Mouse (Mus musculus) hindbrain, embryonic 13.5 days (tissue): ENCODE data around the gene Zfp821. TPM values are rescaled to one million over a fixed set of nuclear protein-coding genes. Genes with fewer than 3 reads are reported as not detected.
"Not testable (repeated sequence)": the region's sequence is repeated elsewhere in the genome, so short reads cannot be mapped to it uniquely, and the experiment has no call there.

Source experiments
- ATAC-seq: fragments of 200-750 bp; cut with Nextera tagmentation; 2 replicates; pipeline ENCODE4 v1.8.0; 2017; ENCODE audit warnings: moderate TSS enrichment; ENCODE audit not compliant: low FRiP score
- H3K27ac ChIP-seq: fragments of 300-500 bp; sonication (generic); 2 replicates; pipeline ENCODE4 v1.5.1; 2015; ENCODE audit warnings: inconsistent platforms, mild to moderate bottlenecking, moderate library complexity
- H3K27me3 ChIP-seq: fragments of 300-500 bp; sonication (generic); 2 replicates; pipeline ENCODE4 v1.6.1; 2015; ENCODE audit warnings: mild to moderate bottlenecking, inconsistent platforms
- H3K36me3 ChIP-seq: fragments of 300-500 bp; sonication (generic); 2 replicates; pipeline ENCODE4 v1.6.1; 2015; ENCODE audit warnings: mild to moderate bottlenecking, inconsistent platforms
- H3K4me1 ChIP-seq: fragments of 300-500 bp; sonication (generic); replicated peaks from 2 replicates; pipeline ENCODE4 v1.6.1; 2015; ENCODE audit warnings: inconsistent platforms
- H3K4me2 ChIP-seq: fragments of 300-500 bp; sonication (generic); 2 replicates; pipeline ENCODE4 v1.6.1; 2015; ENCODE audit warnings: inconsistent platforms, mild to moderate bottlenecking, moderate library complexity
- H3K4me3 ChIP-seq: fragments of 300-500 bp; sonication (generic); 2 replicates; pipeline ENCODE4 v1.5.1; 2015; ENCODE audit warnings: mild to moderate bottlenecking, inconsistent platforms
- H3K9ac ChIP-seq: fragments of 300-500 bp; sonication (generic); 2 replicates; pipeline ENCODE4 v1.6.1; 2015; ENCODE audit warnings: mild to moderate bottlenecking, inconsistent platforms
- H3K9me3 ChIP-seq: fragments of 300-500 bp; sonication (generic); 2 replicates; pipeline ENCODE4 v1.6.1; 2016; ENCODE audit warnings: inconsistent platforms
- WGBS: fragments of 180-500 bp; shearing (Covaris S2); methylation state at CpG from one replicate; pipeline ENCODE4 v1.1.7; 2015; 5-methylcytosine and 5-hydroxymethylcytosine counted together
- polyA plus RNA-seq: library from polyadenylated mRNA; unstranded; fragments of >200 nt; fragmentation: Nextera tagmentation; extraction: Ambion mirVana; gene quantifications from 2 replicates; pipeline ENCODE4 v1.2.1, GENCODE M21; 2015

The Zfp821 gene
- polyA plus RNA-seq, 1 experiment from 2014 or later, result 77.0 TPM

GRCm38 (mm10) chr8:109734018-109734417 lies 28.7 kb downstream of the Zfp821 start:
- Histone ChIP-seq H3K4me2 (no peak overlapping the region), H3K27me3 (no peaks in the 10 kb centered on the region), H3K4me1 (peaks cover 19% of the 10 kb centered on the region), H3K9ac (no peak overlapping the region), H3K27ac (no peak overlapping the region), H3K9me3 (no peaks in the 10 kb centered on the region), H3K4me3 (no peak overlapping the region), H3K36me3 (peaks cover 51% of the 10 kb centered on the region)
- WGBS, result 91% methylated on average over 3 of the region's 3 CpGs
- no peak for ATAC-seq

DNA sequence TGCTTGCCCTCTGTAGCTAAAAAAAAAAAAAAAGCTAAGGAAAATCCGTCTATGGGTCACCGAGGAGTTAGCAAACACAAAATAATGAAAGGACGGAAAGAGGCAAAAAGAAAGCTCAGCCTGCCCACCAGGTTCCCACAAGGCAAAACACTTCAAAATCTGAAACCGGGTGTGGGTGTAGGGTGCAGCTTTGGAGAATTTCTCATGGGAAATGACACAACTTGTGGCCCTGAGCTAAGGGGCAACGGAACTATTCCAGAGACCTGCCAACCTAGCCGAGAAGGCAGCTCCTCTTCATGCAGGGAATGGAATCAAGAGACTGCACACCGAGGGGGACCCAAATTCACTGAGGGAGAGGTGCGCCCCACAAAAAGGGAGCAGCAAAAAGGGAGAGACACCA lies 31.5 kb downstream of the Zfp821 start:
- Histone ChIP-seq H3K9ac (peak overlapping the region; percentile 99), H3K9me3 (no peaks in the 10 kb centered on the region), H3K27me3 (no peaks in the 10 kb centered on the region), H3K36me3 (peaks cover 29% of the 10 kb centered on the region), H3K27ac (no peak overlapping the region), H3K4me3 (peak overlapping the region; percentile 99), H3K4me2 (peak overlapping the region; percentile 75), H3K4me1 (peaks cover 19% of the 10 kb centered on the region)
- 11% methylated on average over 8 of the region's 8 CpGs for WGBS
- ATAC-seq, result 0 out of 2 replicates have a peak, but pooled peaks have one; percentile 10

GRCm38 (mm10) chr8:109737237-109738048 lies 32.1 kb downstream of the Zfp821 start, which contains the start of gene Atxn1l:
Atxn1l (minus strand) TSS chr8:109737739.
- under 1% methylated on average over 59 of the region's 59 CpGs for WGBS
- ATAC-seq, result peak; percentile 90
- H3K9me3 ChIP-seq, result no peaks in the 10 kb centered on the region
- H3K4me2 ChIP-seq, result peak within 1 kb of the TSS; percentile 75
- peaks cover 19% of the 10 kb centered on the region for H3K4me1 ChIP-seq
- H3K9ac ChIP-seq, result peak within 1 kb of the TSS; percentile 99
- H3K27me3 ChIP-seq, result no peaks in the 10 kb centered on the region
- peak within 1 kb of the TSS; percentile 74 for H3K27ac ChIP-seq
- H3K4me3 ChIP-seq, result peak within 1 kb of the TSS; percentile 99
- peaks cover 23% of the 10 kb centered on the region for H3K36me3 ChIP-seq

- Histone ChIP-seq H3K4me2 (peak overlapping the region; percentile 75), H3K4me1 (peaks cover 19% of the 10 kb centered on the region), H3K9me3 (no peaks in the 10 kb centered on the region), H3K36me3 (peaks cover 17% of the 10 kb centered on the region), H3K27me3 (no peaks in the 10 kb centered on the region), H3K27ac (no peak overlapping the region), H3K9ac (peak overlapping the region; percentile 99), H3K4me3 (peak overlapping the region; percentile 99)
- no peak for ATAC-seq
- 100% methylated on average over 1 of the region's 1 CpGs for WGBS
These were observed 32.7 kb downstream of the Zfp821 start for GRCm38 (mm10) chr8:109738049-109738380.

DNA sequence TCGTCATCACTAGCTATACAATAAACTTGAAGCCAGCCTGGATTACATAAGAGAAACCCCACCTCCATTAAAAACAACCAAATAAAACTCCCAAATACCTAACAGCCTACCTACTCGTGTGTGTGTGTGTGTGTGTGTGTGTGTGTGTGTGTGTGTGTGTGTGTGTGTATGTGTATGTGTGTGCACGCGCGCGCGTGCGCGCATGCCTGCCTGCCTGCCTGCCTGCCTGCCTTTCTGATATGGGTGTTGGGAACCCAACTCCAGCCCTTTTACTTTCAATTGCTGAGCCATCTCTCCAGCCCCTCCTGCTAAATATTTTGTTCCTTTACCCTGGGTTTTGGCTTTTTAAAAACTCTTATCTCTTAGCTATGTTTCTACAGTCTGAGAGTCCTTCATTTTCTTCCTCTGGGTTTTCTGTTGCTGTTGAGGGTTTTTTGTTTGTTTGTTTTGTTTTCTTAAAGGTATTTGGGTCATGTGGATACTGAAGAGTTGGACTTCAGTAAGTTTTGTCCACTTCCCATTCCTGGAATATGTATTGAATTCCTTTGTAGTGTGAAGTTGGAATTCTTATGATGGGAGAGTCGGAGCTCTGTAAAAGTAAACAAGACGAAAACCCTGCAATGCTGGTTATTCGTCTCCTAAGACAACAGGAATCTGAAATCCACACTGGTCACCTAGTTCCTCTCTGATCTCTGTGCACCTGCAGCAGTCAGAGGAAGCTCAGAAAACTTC lies 42.3 kb downstream of the Zfp821 start:
- no peak for ATAC-seq
- H3K4me1 ChIP-seq, result no peaks in the 10 kb centered on the region
- no peak overlapping the region for H3K4me3 ChIP-seq
- 89% methylated on average over 8 of the region's 12 CpGs for WGBS
- no peak overlapping the region for H3K9ac ChIP-seq
- no peak overlapping the region for H3K4me2 ChIP-seq
- no peaks in the 10 kb centered on the region for H3K36me3 ChIP-seq
- H3K27me3 ChIP-seq, result no peaks in the 10 kb centered on the region
- H3K9me3 ChIP-seq, result no peaks in the 10 kb centered on the region
- H3K27ac ChIP-seq, result no peak overlapping the region

DNA sequence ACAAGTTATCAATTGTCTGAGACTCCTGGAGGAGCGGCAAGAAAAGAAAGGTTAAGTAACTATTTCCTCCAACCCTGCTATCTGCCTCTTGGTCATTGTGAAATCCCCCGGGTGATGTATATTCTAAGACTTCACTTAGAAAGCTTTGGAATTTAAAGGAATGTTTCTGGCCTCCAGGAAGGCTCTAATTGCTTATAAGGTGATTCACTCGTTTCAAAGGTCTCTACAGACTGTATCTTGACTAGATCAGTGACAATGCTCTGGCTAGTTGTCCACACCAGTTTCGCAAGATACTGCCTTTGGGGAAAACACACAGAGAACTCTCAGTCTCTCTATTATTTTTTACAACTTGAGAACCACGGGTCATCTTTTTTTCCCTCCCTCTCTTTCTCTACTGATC lies 44.9 kb downstream of the Zfp821 start:
- H3K4me3 ChIP-seq, result no peak overlapping the region
- H3K9ac ChIP-seq, result no peak overlapping the region
- H3K9me3 ChIP-seq, result no peaks in the 10 kb centered on the region
- H3K4me2 ChIP-seq, result no peak overlapping the region
- no peaks in the 10 kb centered on the region for H3K4me1 ChIP-seq
- 78% methylated on average over 5 of the region's 5 CpGs for WGBS
- no peak overlapping the region for H3K27ac ChIP-seq
- no peaks in the 10 kb centered on the region for H3K36me3 ChIP-seq
- ATAC-seq, result no peak
- no peaks in the 10 kb centered on the region for H3K27me3 ChIP-seq

DNA sequence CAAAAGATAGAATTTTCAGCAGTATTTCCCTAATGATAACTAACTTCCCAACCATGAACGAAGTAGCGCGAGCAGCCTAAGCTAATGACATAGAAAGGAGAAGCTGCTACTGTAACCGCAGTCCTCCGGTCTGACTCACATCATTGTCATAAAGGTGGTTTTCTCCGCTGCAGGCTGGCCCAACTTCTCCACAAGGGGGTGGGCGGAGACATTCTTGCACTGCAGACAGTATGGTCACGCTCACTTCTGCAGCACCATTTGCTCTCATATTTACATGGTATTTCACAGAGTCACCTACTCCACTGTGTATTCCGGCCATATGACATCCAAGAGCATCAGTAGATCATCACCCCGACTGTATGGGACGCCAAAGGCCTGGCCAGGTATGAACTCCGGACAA lies 45.4 kb downstream of the Zfp821 start:
- no peak overlapping the region for H3K4me2 ChIP-seq
- ATAC-seq, result no peak
- H3K27me3 ChIP-seq, result no peaks in the 10 kb centered on the region
- no peaks in the 10 kb centered on the region for H3K9me3 ChIP-seq
- H3K27ac ChIP-seq, result no peak overlapping the region
- H3K36me3 ChIP-seq, result no peaks in the 10 kb centered on the region
- H3K9ac ChIP-seq, result no peak overlapping the region
- 80% methylated on average over 12 of the region's 12 CpGs for WGBS
- H3K4me1 ChIP-seq, result no peaks in the 10 kb centered on the region
- no peak overlapping the region for H3K4me3 ChIP-seq

- 89% methylated on average over 20 of the region's 20 CpGs for WGBS
- no peaks in the 10 kb centered on the region for H3K36me3 ChIP-seq
- H3K27ac ChIP-seq, result no peak overlapping the region
- no peaks in the 10 kb centered on the region for H3K9me3 ChIP-seq
- no peak for ATAC-seq
- H3K4me3 ChIP-seq, result no peak overlapping the region
- no peak overlapping the region for H3K9ac ChIP-seq
- H3K27me3 ChIP-seq, result no peaks in the 10 kb centered on the region
- no peak overlapping the region for H3K4me2 ChIP-seq
- no peaks in the 10 kb centered on the region for H3K4me1 ChIP-seq
These were observed 46.6 kb downstream of the Zfp821 start for GRCm38 (mm10) chr8:109751731-109752485.

DNA sequence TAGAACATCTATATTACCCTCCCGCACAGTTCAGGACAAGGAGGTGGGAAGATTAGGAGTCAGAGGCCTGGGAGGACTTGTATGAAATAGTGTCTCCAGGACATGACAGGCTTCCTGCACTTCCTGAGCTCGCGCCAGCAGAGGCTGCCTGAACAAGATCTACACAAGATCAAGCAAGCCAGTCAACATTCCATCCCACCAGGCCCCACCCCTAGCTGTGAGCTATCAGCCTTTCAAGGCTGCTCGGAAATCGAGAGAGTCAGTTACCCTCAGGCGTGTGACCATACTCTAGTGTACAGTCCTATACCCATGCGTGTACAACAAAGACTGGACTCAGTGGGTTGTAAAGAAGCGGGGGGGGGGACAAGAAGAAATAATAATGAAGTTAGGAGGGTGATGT lies 49.4 kb downstream of the Zfp821 start:
- 95% methylated on average over 8 of the region's 8 CpGs for WGBS
- H3K36me3 ChIP-seq, result no peaks in the 10 kb centered on the region
- H3K4me2 ChIP-seq, result no peak overlapping the region

GRCm38 (mm10) chr8:109755554-109755953 lies 50.2 kb downstream of the Zfp821 start:
- H3K9me3 ChIP-seq, H3K27me3 ChIP-seq, H3K4me2 ChIP-seq, H3K4me1 ChIP-seq, ATAC-seq, H3K27ac ChIP-seq, H3K4me3 ChIP-seq, H3K9ac ChIP-seq, H3K36me3 ChIP-seq: not testable (repeated sequence)
- 83% methylated on average over 4 of the region's 4 CpGs for whole genome bisulfite sequencing

More for the DNA sequence above, 49.4 kb downstream of the Zfp821 start:
- H3K9me3 ChIP-seq, result no peaks in the 10 kb centered on the region
- no peak overlapping the region for H3K9ac ChIP-seq
- H3K4me1 ChIP-seq, result no peaks in the 10 kb centered on the region
- no peak overlapping the region for H3K27ac ChIP-seq
- no peak overlapping the region for H3K4me3 ChIP-seq
- ATAC-seq, result no peak
- no peaks in the 10 kb centered on the region for H3K27me3 ChIP-seq

- Histone ChIP-seq H3K27ac (no peak overlapping the region), H3K36me3 (no peaks in the 10 kb centered on the region), H3K9me3 (no peaks in the 10 kb centered on the region), H3K4me2 (no peak overlapping the region), H3K27me3 (no peaks in the 10 kb centered on the region), H3K4me3 (no peak overlapping the region), H3K4me1 (no peaks in the 10 kb centered on the region), H3K9ac (no peak overlapping the region)
- no peak for ATAC-seq
- 80% methylated on average over 3 of the region's 3 CpGs for WGBS
These were observed 51.5 kb downstream of the Zfp821 start for GRCm38 (mm10) chr8:109756849-109757248.

DNA sequence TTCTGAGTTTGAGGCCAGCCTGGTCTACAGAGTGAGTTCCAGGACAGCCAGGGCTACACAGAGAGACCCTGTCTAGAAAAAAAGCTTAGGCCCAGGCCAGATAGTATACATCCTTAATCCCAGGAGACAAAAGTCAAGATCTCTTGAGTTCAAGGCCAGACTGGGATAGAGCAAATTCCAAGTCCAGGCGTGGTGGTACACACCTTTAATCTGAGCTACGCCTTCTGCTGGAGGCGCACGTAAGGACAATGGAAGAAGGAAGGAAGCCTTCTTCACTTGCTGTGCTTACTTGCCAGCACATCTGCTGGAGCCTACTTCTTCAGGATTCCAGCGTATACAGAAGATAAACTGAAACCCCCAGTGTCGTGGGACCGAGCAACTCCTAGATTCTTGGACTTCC lies 54.1 kb downstream of the Zfp821 start:
- no peak overlapping the region for H3K9ac ChIP-seq
- H3K4me3 ChIP-seq, result no peak overlapping the region
- 90% methylated on average over 7 of the region's 7 CpGs for WGBS
- no peaks in the 10 kb centered on the region for H3K36me3 ChIP-seq
- no peak overlapping the region for H3K4me2 ChIP-seq
- H3K9me3 ChIP-seq, result peaks cover 7% of the 10 kb centered on the region; the same call in 1 of the 2 replicates
- no peaks in the 10 kb centered on the region for H3K4me1 ChIP-seq
- ATAC-seq, result no peak
- H3K27ac ChIP-seq, result no peak overlapping the region
- no peaks in the 10 kb centered on the region for H3K27me3 ChIP-seq
